Mouse (Mus musculus) forebrain, embryonic 12.5 days (tissue): ENCODE results near the gene Myo10. TPM values are rescaled to one million over a fixed set of nuclear protein-coding genes. Genes with fewer than 3 reads are reported as not detected.
A peak's percentile ranks its signal among the peaks of the same experiment; 100 is the strongest.

Source experiments
- ATAC-seq: fragments of 200-750 bp; cut with Nextera tagmentation; 2 replicates; pipeline ENCODE4 v1.8.0; 2017; ENCODE audit warnings: moderate TSS enrichment; ENCODE audit not compliant: low FRiP score
- H3K27ac ChIP-seq: fragments of 300-500 bp; sonication (generic); 2 replicates; pipeline ENCODE4 v1.5.1; 2016; ENCODE audit warnings: mild to moderate bottlenecking
- H3K27me3 ChIP-seq: fragments of 300-500 bp; sonication (generic); 2 replicates; pipeline ENCODE4 v1.6.1; 2016; ENCODE audit warnings: mild to moderate bottlenecking
- H3K36me3 ChIP-seq: fragments of 300-500 bp; sonication (generic); replicated peaks from 2 replicates; pipeline ENCODE4 v1.6.1; 2016; ENCODE audit warnings: mild to moderate bottlenecking
- H3K4me1 ChIP-seq: fragments of 300-500 bp; sonication (generic); 2 replicates; pipeline ENCODE4 v1.6.1; 2016
- H3K4me2 ChIP-seq: fragments of 300-500 bp; sonication (generic); 2 replicates; pipeline ENCODE4 v1.6.1; 2016; ENCODE audit warnings: mild to moderate bottlenecking, moderate library complexity
- H3K4me3 ChIP-seq: fragments of 300-500 bp; sonication (generic); replicated peaks from 2 replicates; pipeline ENCODE4 v1.5.1; 2016; ENCODE audit warnings: mild to moderate bottlenecking
- H3K9ac ChIP-seq: fragments of 300-500 bp; sonication (generic); 2 replicates; pipeline ENCODE4 v1.6.1; 2016; ENCODE audit warnings: mild to moderate bottlenecking
- H3K9me3 ChIP-seq: fragments of 300-500 bp; sonication (generic); 2 replicates; pipeline ENCODE4 v1.6.1; 2016
- WGBS: fragments of 180-500 bp; shearing (Covaris S2); methylation state at CpG from one replicate; pipeline ENCODE4 v1.1.7; 2016; 5-methylcytosine and 5-hydroxymethylcytosine counted together
- polyA plus RNA-seq: library from polyadenylated mRNA; unstranded; fragments of >200 nt; fragmentation: Nextera tagmentation; extraction: Ambion mirVana; gene quantifications from 2 replicates; pipeline ENCODE4 v1.2.1, GENCODE M21; 2016

Gene Myo10
- polyA plus RNA-seq, 1 experiment from 2014 or later, result 65.6 TPM

DNA sequence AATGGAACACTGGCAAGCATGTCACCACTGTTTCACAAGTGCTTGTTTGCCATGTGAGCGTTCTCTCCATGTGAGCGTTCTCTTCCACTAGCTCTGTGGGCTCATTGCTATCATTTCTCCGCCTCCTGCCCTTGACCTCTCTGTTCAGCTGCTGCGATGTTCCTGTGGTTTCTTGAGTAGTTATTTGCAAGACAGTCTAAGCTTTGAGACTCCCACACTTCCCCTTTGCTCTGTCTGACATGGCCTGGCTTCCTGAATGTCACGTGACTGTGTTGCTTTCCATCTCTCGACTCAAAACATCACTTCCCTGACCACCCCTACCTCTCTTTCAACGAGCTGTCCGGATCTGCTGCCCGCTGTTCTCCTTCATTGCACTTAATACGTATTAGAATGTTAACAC lies 206.1 kb downstream of the Myo10 start:
- no peaks in the 10 kb centered on the region for H3K9me3 ChIP-seq
- H3K36me3 ChIP-seq, result no peaks in the 10 kb centered on the region
- H3K27ac ChIP-seq, result no peak overlapping the region
- H3K4me3 ChIP-seq, result no peak overlapping the region
- no peaks in the 10 kb centered on the region for H3K4me1 ChIP-seq
- 85% methylated on average over 10 of the region's 10 CpGs for WGBS
- no peaks in the 10 kb centered on the region for H3K27me3 ChIP-seq
- ATAC-seq, result no peak
- no peak overlapping the region for H3K9ac ChIP-seq
- no peak overlapping the region for H3K4me2 ChIP-seq

DNA sequence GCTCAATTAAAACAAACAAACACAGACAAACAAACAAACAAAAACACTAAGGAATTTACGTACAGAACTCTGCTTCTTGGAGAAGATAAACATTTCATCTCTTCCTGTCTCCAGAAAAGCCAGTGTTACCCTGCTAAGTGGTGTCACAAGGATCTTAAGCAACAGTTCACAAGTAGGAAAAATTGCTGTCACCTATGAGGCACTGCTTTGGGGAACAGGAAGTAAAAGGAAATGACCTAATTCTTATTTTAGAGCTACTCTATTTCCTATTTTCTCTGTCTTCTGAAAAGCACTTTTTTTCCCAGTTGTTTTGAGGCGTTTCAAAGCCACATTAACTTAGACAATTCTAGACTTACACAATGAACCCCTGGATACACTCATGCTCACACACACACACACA lies 208.1 kb downstream of the Myo10 start:
- ATAC-seq, result no peak
- Histone ChIP-seq H3K4me3 (no peak overlapping the region), H3K9ac (no peak overlapping the region), H3K9me3 (no peaks in the 10 kb centered on the region), H3K4me1 (no peaks in the 10 kb centered on the region), H3K36me3 (no peaks in the 10 kb centered on the region), H3K27ac (no peak overlapping the region), H3K27me3 (no peaks in the 10 kb centered on the region), H3K4me2 (no peak overlapping the region)
- 75% methylated on average over 2 of the region's 2 CpGs for WGBS

- Histone ChIP-seq H3K4me2 (no peak overlapping the region), H3K9me3 (0 out of 2 replicates have a peak, but pooled peaks cover 6% of the 10 kb centered on the region), H3K9ac (no peak overlapping the region), H3K4me3 (no peak overlapping the region), H3K27me3 (no peaks in the 10 kb centered on the region), H3K4me1 (no peaks in the 10 kb centered on the region), H3K27ac (no peak overlapping the region), H3K36me3 (no peaks in the 10 kb centered on the region; the same call in 1 of the 2 replicates)
- no peak for ATAC-seq
- WGBS, result 89% methylated on average over 2 of the region's 2 CpGs
These were observed 212.0 kb downstream of the Myo10 start for GRCm38 (mm10) chr15:25834282-25834681.

DNA sequence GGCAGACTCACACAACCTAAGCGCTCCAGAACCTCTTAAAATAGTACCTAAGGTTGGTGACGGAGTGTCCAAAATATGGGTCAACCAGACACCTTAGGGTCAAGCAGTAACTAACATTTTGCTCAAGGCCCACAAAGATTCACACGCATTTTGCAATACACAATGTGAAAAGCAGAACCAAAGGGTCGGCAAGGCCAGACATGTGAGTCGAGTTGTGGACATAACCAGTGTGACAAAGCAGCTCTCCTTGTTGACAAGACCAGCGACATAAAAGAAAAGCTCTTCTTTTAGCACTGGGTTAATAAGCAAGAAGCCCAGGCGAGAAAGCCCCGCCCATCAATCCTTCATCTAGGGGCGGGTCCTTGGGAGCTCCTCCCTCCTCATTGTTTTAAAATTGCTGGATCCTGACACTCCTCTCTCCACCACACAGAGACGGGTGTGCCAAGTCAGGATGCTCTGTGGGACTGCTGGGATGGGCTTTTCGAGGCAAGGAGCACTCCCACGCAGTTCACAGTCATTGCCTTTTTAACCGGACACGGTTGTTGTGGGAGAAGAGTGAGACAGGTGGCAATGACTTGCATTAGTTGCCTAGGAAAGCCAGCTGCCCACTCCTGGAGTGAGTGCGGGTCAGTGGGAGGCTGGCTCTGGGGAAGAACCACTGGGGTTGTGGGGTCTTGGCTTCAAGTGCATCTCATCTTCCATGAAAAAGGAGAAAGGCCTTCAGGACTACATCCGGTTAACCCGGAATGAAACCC lies 212.8 kb downstream of the Myo10 start:
- ATAC-seq, result no peak
- no peak overlapping the region for H3K4me3 ChIP-seq
- H3K4me1 ChIP-seq, result no peaks in the 10 kb centered on the region
- H3K27ac ChIP-seq, result no peak overlapping the region
- 88% methylated on average over 17 of the region's 17 CpGs for WGBS
- H3K9me3 ChIP-seq, result 0 out of 2 replicates have a peak, but pooled peaks cover 6% of the 10 kb centered on the region
- H3K36me3 ChIP-seq, result no peaks in the 10 kb centered on the region; the same call in 1 of the 2 replicates
- H3K4me2 ChIP-seq, result no peak overlapping the region
- no peaks in the 10 kb centered on the region for H3K27me3 ChIP-seq
- H3K9ac ChIP-seq, result no peak overlapping the region

- WGBS, result 14% methylated on average over 16 of the region's 16 CpGs
These were observed 220.2 kb downstream of the Myo10 start for GRCm38 (mm10) chr15:25842462-25843085.

GRCm38 (mm10) chr15:25843086-25843991 lies 221.0 kb downstream of the Myo10 start, which contains the start of gene Retreg1:
Gene Retreg1 (plus strand): TSS chr15:25843180.
- peak within 1 kb of the TSS; percentile 99 for H3K4me2 ChIP-seq
- peaks cover 22% of the 10 kb centered on the region for H3K4me1 ChIP-seq
- H3K9me3 ChIP-seq, result no peaks in the 10 kb centered on the region
- peak; percentile 85 for ATAC-seq
- WGBS, result under 1% methylated on average over 62 of the region's 72 CpGs
- H3K4me3 ChIP-seq, result peak within 1 kb of the TSS; percentile 83
- H3K27me3 ChIP-seq, result peaks cover 34% of the 10 kb centered on the region
- H3K27ac ChIP-seq, result 0 out of 2 replicates have a peak within 1 kb of the TSS, but pooled peaks have one; percentile 25
- peak within 1 kb of the TSS; percentile 80 for H3K9ac ChIP-seq
- no peaks in the 10 kb centered on the region for H3K36me3 ChIP-seq

More at GRCm38 (mm10) chr15:25842462-25843085, 220.2 kb downstream of the Myo10 start:
- peak overlapping the region; percentile 99 for H3K4me2 ChIP-seq
- H3K27me3 ChIP-seq, result peaks cover 34% of the 10 kb centered on the region
- no peaks in the 10 kb centered on the region for H3K36me3 ChIP-seq
- peak overlapping the region; percentile 80 for H3K9ac ChIP-seq
- no peak overlapping the region for H3K27ac ChIP-seq
- peak overlapping the region; percentile 83 for H3K4me3 ChIP-seq
- 0 out of 2 replicates have a peak, but pooled peaks cover under 1% of the 10 kb centered on the region for H3K9me3 ChIP-seq
- peaks cover 22% of the 10 kb centered on the region for H3K4me1 ChIP-seq
- ATAC-seq, result peak; percentile 13; the same call in 1 of the 2 replicates

DNA sequence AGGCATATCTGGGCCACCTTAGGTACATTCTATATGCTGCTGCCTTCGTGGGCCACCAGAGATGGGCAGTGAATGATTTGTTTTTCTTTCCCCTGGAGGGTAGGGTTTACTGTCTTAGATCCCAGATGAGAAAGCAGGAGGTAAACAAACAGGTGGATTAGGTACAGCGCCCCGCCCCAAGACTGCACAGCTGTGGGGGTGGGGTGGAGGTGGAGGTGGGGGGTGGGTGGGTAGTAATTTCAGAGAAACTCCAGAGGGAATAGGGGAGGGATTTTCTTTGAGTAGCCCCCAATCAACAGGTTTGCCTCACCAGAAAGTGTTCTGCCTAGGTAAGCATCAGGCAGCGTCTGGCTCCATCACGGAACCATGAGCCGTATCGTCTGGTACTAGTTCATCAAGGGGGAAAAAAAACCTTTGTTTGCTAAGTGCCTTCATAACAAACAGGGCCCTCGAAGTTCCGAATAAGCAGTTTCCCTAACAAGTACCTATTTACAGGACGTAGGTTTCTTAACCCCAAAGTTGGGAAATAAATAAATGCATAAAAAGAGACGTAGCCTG lies 221.8 kb downstream of the Myo10 start:
- H3K4me3 ChIP-seq, result peak overlapping the region; percentile 83
- no peak for ATAC-seq
- WGBS, result 13% methylated on average over 11 of the region's 11 CpGs
- peaks cover 34% of the 10 kb centered on the region for H3K27me3 ChIP-seq
- H3K4me1 ChIP-seq, result peaks cover 22% of the 10 kb centered on the region
- no peaks in the 10 kb centered on the region for H3K36me3 ChIP-seq
- H3K27ac ChIP-seq, result no peak overlapping the region
- peak overlapping the region; percentile 99 for H3K4me2 ChIP-seq
- peak overlapping the region; percentile 80; the same call in 1 of the 2 replicates for H3K9ac ChIP-seq
- no peaks in the 10 kb centered on the region for H3K9me3 ChIP-seq

DNA sequence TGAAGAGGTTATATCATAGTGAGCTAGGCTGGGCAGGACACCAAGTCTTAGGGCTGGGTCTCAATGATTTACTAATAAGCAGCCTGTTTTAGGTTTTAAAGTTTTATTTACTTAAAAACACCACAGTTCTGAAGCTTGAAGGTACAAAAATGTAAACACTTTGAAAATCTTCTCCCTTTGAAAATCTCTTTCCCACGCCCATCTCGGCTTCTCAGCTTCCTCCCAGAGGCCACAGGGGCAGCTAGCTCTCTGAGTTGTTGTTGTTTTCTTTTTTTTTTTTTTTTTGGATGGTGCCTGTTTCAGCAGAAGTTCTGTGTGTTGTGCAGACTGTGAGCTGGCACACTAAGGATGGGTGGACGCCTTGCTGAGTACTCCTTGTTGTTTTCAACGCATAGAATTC lies 222.4 kb downstream of the Myo10 start:
- peaks cover 22% of the 10 kb centered on the region for H3K4me1 ChIP-seq
- no peak overlapping the region for H3K4me2 ChIP-seq
- no peak for ATAC-seq
- peaks cover 34% of the 10 kb centered on the region for H3K27me3 ChIP-seq
- no peak overlapping the region for H3K27ac ChIP-seq
- H3K9me3 ChIP-seq, result no peaks in the 10 kb centered on the region
- no peak overlapping the region for H3K9ac ChIP-seq
- no peaks in the 10 kb centered on the region for H3K36me3 ChIP-seq
- 63% methylated on average over 4 of the region's 4 CpGs for whole genome bisulfite sequencing
- no peak overlapping the region for H3K4me3 ChIP-seq

- H3K4me3 ChIP-seq, result no peak overlapping the region
- no peak overlapping the region for H3K27ac ChIP-seq
- ATAC-seq, result no peak
- WGBS, result 86% methylated on average over 1 of the region's 1 CpGs
- no peak overlapping the region for H3K9ac ChIP-seq
- no peaks in the 10 kb centered on the region for H3K9me3 ChIP-seq
- peaks cover 19% of the 10 kb centered on the region for H3K27me3 ChIP-seq
- H3K4me2 ChIP-seq, result no peak overlapping the region
- no peaks in the 10 kb centered on the region for H3K36me3 ChIP-seq
- peaks cover 11% of the 10 kb centered on the region for H3K4me1 ChIP-seq
These were observed 225.3 kb downstream of the Myo10 start for GRCm38 (mm10) chr15:25847576-25848168.

DNA sequence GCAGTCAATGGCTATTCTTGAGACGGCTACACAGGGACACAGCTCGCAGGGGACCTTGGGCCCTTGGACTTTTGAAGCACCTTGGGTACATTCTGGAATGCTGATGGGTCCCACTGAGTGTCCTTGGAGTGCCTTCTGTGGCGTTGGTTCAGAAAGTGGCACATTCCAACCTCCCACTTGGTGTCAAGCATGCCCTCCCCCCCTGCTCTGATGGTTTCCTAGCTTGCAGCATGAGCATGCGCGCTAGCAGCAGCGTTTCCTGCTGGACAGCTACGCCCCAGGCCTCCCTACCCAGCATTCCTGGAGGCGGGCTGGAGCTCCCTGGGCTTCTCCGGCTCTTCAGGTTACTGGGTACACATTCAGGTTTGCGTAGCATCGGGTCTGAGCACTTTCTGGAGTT lies 228.2 kb downstream of the Myo10 start:
- Histone ChIP-seq H3K4me1 (no peaks in the 10 kb centered on the region), H3K36me3 (no peaks in the 10 kb centered on the region), H3K27me3 (no peaks in the 10 kb centered on the region), H3K9me3 (no peaks in the 10 kb centered on the region), H3K4me2 (no peak overlapping the region), H3K27ac (no peak overlapping the region), H3K9ac (no peak overlapping the region), H3K4me3 (no peak overlapping the region)
- no peak for ATAC-seq
- WGBS, result 77% methylated on average over 11 of the region's 11 CpGs

DNA sequence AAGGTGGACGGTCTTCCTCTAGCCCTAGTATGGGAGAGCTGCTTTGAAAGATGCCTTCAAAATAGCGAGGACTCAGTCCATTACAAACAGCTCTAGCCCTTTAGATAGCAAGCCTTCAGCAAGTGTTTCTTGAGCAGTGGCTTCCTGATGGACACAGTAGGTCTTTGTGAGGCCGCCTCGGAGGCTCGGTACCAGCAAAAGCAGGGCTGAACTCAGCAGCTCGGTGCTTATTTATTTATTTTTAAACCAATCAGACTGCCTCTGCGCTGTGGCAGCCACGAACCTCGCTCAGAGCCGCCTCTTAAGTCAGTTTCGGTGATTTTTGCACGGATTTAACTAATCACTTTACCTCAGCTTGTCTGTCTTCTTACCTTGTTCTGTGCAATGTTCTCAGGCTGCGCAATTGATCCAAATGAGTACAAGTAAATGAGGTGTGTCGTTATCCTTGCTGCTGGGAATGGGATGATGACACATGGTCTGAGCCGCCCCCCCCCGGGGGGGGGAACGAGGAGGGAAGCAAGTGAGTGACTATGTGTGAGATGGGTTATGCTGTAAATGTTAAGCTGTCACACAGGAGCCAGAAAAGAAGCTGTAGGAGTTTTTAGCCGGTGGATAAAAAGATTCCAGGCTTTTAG lies 232.1 kb downstream of the Myo10 start:
- Histone ChIP-seq H3K9me3 (no peaks in the 10 kb centered on the region), H3K36me3 (no peaks in the 10 kb centered on the region), H3K4me1 (no peaks in the 10 kb centered on the region), H3K27ac (no peak overlapping the region), H3K27me3 (no peaks in the 10 kb centered on the region), H3K4me2 (no peak overlapping the region), H3K4me3 (no peak overlapping the region), H3K9ac (no peak overlapping the region)
- ATAC-seq, result no peak
- 67% methylated on average over 18 of the region's 18 CpGs for WGBS
